Mouse (Mus musculus) limb, embryonic 15.5 days (tissue): ENCODE measurements around the gene Emsy. TPM values are rescaled to one million over a fixed set of nuclear protein-coding genes. Genes with fewer than 3 reads are reported as not detected.
A peak's percentile ranks its signal among the peaks of the same experiment; 100 is the strongest.

Source experiments
- ATAC-seq: fragments of 200-750 bp; cut with Nextera tagmentation; 2 replicates; pipeline ENCODE4 v1.8.0; 2017; ENCODE audit warnings: low read depth, moderate TSS enrichment; ENCODE audit not compliant: insufficient number of reproducible peaks, low FRiP score, low TSS enrichment
- H3K27ac ChIP-seq: fragments of 300-500 bp; sonication (generic); 2 replicates; pipeline ENCODE4 v1.5.1; 2015; ENCODE audit warnings: moderate library complexity, mild to moderate bottlenecking, inconsistent platforms
- H3K27me3 ChIP-seq: fragments of 300-500 bp; sonication (generic); 2 replicates; pipeline ENCODE4 v1.6.1; 2015; ENCODE audit warnings: inconsistent platforms
- H3K36me3 ChIP-seq: fragments of 300-500 bp; sonication (generic); 2 replicates; pipeline ENCODE4 v1.6.1; 2015; ENCODE audit warnings: inconsistent platforms
- H3K4me1 ChIP-seq: fragments of 300-500 bp; sonication (generic); 2 replicates; pipeline ENCODE4 v1.6.1; 2015; ENCODE audit warnings: inconsistent platforms
- H3K4me2 ChIP-seq: fragments of 300-500 bp; sonication (generic); 2 replicates; pipeline ENCODE4 v1.6.1; 2015; ENCODE audit warnings: mild to moderate bottlenecking, inconsistent platforms
- H3K4me3 ChIP-seq: fragments of 300-500 bp; sonication (generic); 2 replicates; pipeline ENCODE4 v1.5.1; 2015; ENCODE audit warnings: mild to moderate bottlenecking, inconsistent platforms
- H3K9ac ChIP-seq: fragments of 300-500 bp; sonication (generic); 2 replicates; pipeline ENCODE4 v1.6.1; 2015; ENCODE audit warnings: inconsistent platforms
- H3K9me3 ChIP-seq: fragments of 300-500 bp; sonication (generic); 2 replicates; pipeline ENCODE4 v1.6.1; 2016; ENCODE audit warnings: inconsistent platforms
- WGBS: fragments of 180-500 bp; shearing (Covaris S2); methylation state at CpG from one replicate; pipeline ENCODE4 v1.1.7; 2015; 5-methylcytosine and 5-hydroxymethylcytosine counted together
- polyA plus RNA-seq: library from polyadenylated mRNA; unstranded; fragments of >200 nt; fragmentation: Nextera tagmentation; extraction: Ambion mirVana; gene quantifications from 2 replicates; pipeline ENCODE4 v1.2.1, GENCODE M21; 2015

The Emsy gene
- polyA plus RNA-seq, 1 experiment from 2014 or later, result 23.8 TPM

GRCm38 (mm10) chr7:98573231-98573781 is 83.3 kb downstream of the Emsy start:
- Histone ChIP-seq H3K36me3 (no peaks in the 10 kb centered on the region), H3K4me3 (no peak overlapping the region), H3K27me3 (no peaks in the 10 kb centered on the region), H3K9me3 (no peaks in the 10 kb centered on the region), H3K4me1 (peaks cover 9% of the 10 kb centered on the region; the same call in 1 of the 2 replicates), H3K27ac (peak overlapping the region; percentile 24; the same call in 1 of the 2 replicates), H3K9ac (no peak overlapping the region), H3K4me2 (no peak overlapping the region)
- 0 out of 2 replicates have a peak, but pooled peaks have one; percentile 52 for ATAC-seq
- WGBS, result 60% methylated on average over 10 of the region's 10 CpGs

- no peak for ATAC-seq
- no peak overlapping the region for H3K4me3 ChIP-seq
- no peak overlapping the region for H3K9ac ChIP-seq
- no peak overlapping the region for H3K4me2 ChIP-seq
- H3K4me1 ChIP-seq, result peaks cover 9% of the 10 kb centered on the region; the same call in 1 of the 2 replicates
- no peak overlapping the region for H3K27ac ChIP-seq
- no peaks in the 10 kb centered on the region for H3K36me3 ChIP-seq
- H3K9me3 ChIP-seq, result no peaks in the 10 kb centered on the region
- H3K27me3 ChIP-seq, result no peaks in the 10 kb centered on the region
- 56% methylated on average over 10 of the region's 10 CpGs for WGBS
Measured at GRCm38 (mm10) chr7:98572223-98572868, 84.2 kb downstream of the Emsy start.

- peaks cover 9% of the 10 kb centered on the region for H3K4me1 ChIP-seq
- 55% methylated on average over 8 of the region's 8 CpGs for WGBS
- ATAC-seq, result no peak
- peak overlapping the region; percentile 27; the same call in 1 of the 2 replicates for H3K27ac ChIP-seq
- no peak overlapping the region for H3K9ac ChIP-seq
- H3K36me3 ChIP-seq, result no peaks in the 10 kb centered on the region
- H3K27me3 ChIP-seq, result no peaks in the 10 kb centered on the region
- H3K4me3 ChIP-seq, result no peak overlapping the region
- no peaks in the 10 kb centered on the region for H3K9me3 ChIP-seq
- no peak overlapping the region for H3K4me2 ChIP-seq
Measured at GRCm38 (mm10) chr7:98570824-98571505, 85.6 kb downstream of the Emsy start.

- Histone ChIP-seq H3K4me2 (no peak overlapping the region), H3K4me1 (peaks cover 6% of the 10 kb centered on the region), H3K27me3 (no peaks in the 10 kb centered on the region), H3K9me3 (no peaks in the 10 kb centered on the region), H3K4me3 (no peak overlapping the region), H3K36me3 (no peaks in the 10 kb centered on the region), H3K9ac (no peak overlapping the region), H3K27ac (no peak overlapping the region)
- ATAC-seq, result no peak
- WGBS, result 40% methylated on average over 5 of the region's 5 CpGs
Measured at GRCm38 (mm10) chr7:98567056-98567455, 89.5 kb downstream of the Emsy start.

- Histone ChIP-seq H3K4me1 (peaks cover 3% of the 10 kb centered on the region), H3K9ac (no peak overlapping the region), H3K27ac (no peak overlapping the region), H3K4me3 (no peak overlapping the region), H3K4me2 (no peak overlapping the region), H3K36me3 (no peaks in the 10 kb centered on the region), H3K27me3 (no peaks in the 10 kb centered on the region), H3K9me3 (no peaks in the 10 kb centered on the region)
- WGBS, result 61% methylated on average over 9 of the region's 9 CpGs
- no peak for ATAC-seq
Measured at GRCm38 (mm10) chr7:98564607-98565364, 91.8 kb downstream of the Emsy start.

GRCm38 (mm10) chr7:98563991-98564390 is 92.6 kb downstream of the Emsy start:
- H3K4me2 ChIP-seq, result no peak overlapping the region
- no peak overlapping the region for H3K27ac ChIP-seq
- no peak overlapping the region for H3K4me3 ChIP-seq
- no peak for ATAC-seq
- no peaks in the 10 kb centered on the region for H3K36me3 ChIP-seq
- H3K9me3 ChIP-seq, result no peaks in the 10 kb centered on the region
- WGBS, result 86% methylated on average over 6 of the region's 6 CpGs
- no peaks in the 10 kb centered on the region for H3K27me3 ChIP-seq
- no peak overlapping the region for H3K9ac ChIP-seq
- peaks cover 3% of the 10 kb centered on the region for H3K4me1 ChIP-seq

- Histone ChIP-seq H3K4me2 (no peak overlapping the region), H3K9me3 (no peaks in the 10 kb centered on the region), H3K36me3 (no peaks in the 10 kb centered on the region), H3K9ac (no peak overlapping the region), H3K27me3 (no peaks in the 10 kb centered on the region), H3K4me3 (no peak overlapping the region), H3K27ac (no peak overlapping the region), H3K4me1 (peaks cover 6% of the 10 kb centered on the region)
- ATAC-seq, result no peak
- 79% methylated on average over 5 of the region's 5 CpGs for WGBS
Measured at GRCm38 (mm10) chr7:98562966-98563365, 93.6 kb downstream of the Emsy start.

- Histone ChIP-seq H3K9me3 (no peaks in the 10 kb centered on the region), H3K4me1 (peaks cover 6% of the 10 kb centered on the region), H3K4me3 (no peak overlapping the region), H3K36me3 (no peaks in the 10 kb centered on the region), H3K9ac (no peak overlapping the region), H3K27ac (no peak overlapping the region), H3K27me3 (no peaks in the 10 kb centered on the region), H3K4me2 (no peak overlapping the region)
- no peak for ATAC-seq
- WGBS, result 80% methylated on average over 8 of the region's 8 CpGs
Measured at GRCm38 (mm10) chr7:98562186-98562585, 94.4 kb downstream of the Emsy start.

- no peak overlapping the region for H3K4me3 ChIP-seq
- no peaks in the 10 kb centered on the region for H3K9me3 ChIP-seq
- no peaks in the 10 kb centered on the region for H3K36me3 ChIP-seq
- no peak overlapping the region for H3K4me2 ChIP-seq
- WGBS, result 66% methylated on average over 12 of the region's 12 CpGs
- peaks cover 6% of the 10 kb centered on the region; the same call in 1 of the 2 replicates for H3K4me1 ChIP-seq
- no peak overlapping the region for H3K9ac ChIP-seq
- no peak overlapping the region for H3K27ac ChIP-seq
- ATAC-seq, result no peak
- no peaks in the 10 kb centered on the region for H3K27me3 ChIP-seq
Measured at GRCm38 (mm10) chr7:98561556-98562164, 94.9 kb downstream of the Emsy start.

- no peak for ATAC-seq
- 73% methylated on average over 9 of the region's 9 CpGs for WGBS
- peaks cover 6% of the 10 kb centered on the region; the same call in 1 of the 2 replicates for H3K4me1 ChIP-seq
- no peak overlapping the region for H3K9ac ChIP-seq
- H3K4me2 ChIP-seq, result no peak overlapping the region
- H3K27ac ChIP-seq, result no peak overlapping the region
- no peak overlapping the region for H3K4me3 ChIP-seq
- no peaks in the 10 kb centered on the region for H3K27me3 ChIP-seq
- H3K9me3 ChIP-seq, result no peaks in the 10 kb centered on the region
- no peaks in the 10 kb centered on the region for H3K36me3 ChIP-seq
Measured at GRCm38 (mm10) chr7:98558128-98558921, 98.3 kb downstream of the Emsy start.
